Mouse (Mus musculus) liver, embryonic 13.5 days (tissue): ENCODE results near the gene Baz1b. TPM values are rescaled to one million over a fixed set of nuclear protein-coding genes. Genes with fewer than 3 reads are reported as not detected.

ENCODE experiments used
- ATAC-seq: fragments of 200-750 bp; cut with Nextera tagmentation; 2 replicates; pipeline ENCODE4 v1.8.0; 2017; ENCODE audit warnings: low read depth, mild to moderate bottlenecking, moderate number of reproducible peaks, moderate library complexity
- DNase-seq: peaks from one replicate; pipeline ENCODE4 v3.0.0; 2022
- H3K27ac ChIP-seq: fragments of 300-500 bp; sonication (generic); 2 replicates; pipeline ENCODE4 v1.5.1; 2015; ENCODE audit warnings: moderate library complexity, mild to moderate bottlenecking, inconsistent platforms
- H3K27me3 ChIP-seq: fragments of 300-500 bp; sonication (generic); 2 replicates; pipeline ENCODE4 v1.6.1; 2015; ENCODE audit warnings: mild to moderate bottlenecking, inconsistent platforms
- H3K36me3 ChIP-seq: fragments of 300-500 bp; sonication (generic); 2 replicates; pipeline ENCODE4 v1.6.1; 2015; ENCODE audit warnings: mild to moderate bottlenecking, inconsistent platforms
- H3K4me1 ChIP-seq: fragments of 300-500 bp; sonication (generic); replicated peaks from 2 replicates; pipeline ENCODE4 v1.6.1; 2015; ENCODE audit warnings: inconsistent platforms
- H3K4me2 ChIP-seq: fragments of 300-500 bp; sonication (generic); 2 replicates; pipeline ENCODE4 v1.6.1; 2015; ENCODE audit warnings: inconsistent platforms, mild to moderate bottlenecking, moderate library complexity
- H3K4me3 ChIP-seq: fragments of 300-500 bp; sonication (generic); replicated peaks from 2 replicates; pipeline ENCODE4 v1.5.1; 2015; ENCODE audit warnings: mild to moderate bottlenecking, inconsistent platforms
- H3K9ac ChIP-seq: fragments of 300-500 bp; sonication (generic); 2 replicates; pipeline ENCODE4 v1.6.1; 2015; ENCODE audit warnings: mild to moderate bottlenecking, inconsistent platforms
- H3K9me3 ChIP-seq: fragments of 300-500 bp; sonication (generic); replicated peaks from 2 replicates; pipeline ENCODE4 v1.6.1; 2016; ENCODE audit warnings: inconsistent platforms
- WGBS: fragments of 180-500 bp; shearing (Covaris S2); methylation state at CpG from one replicate; pipeline ENCODE4 v1.1.7; 2015; ENCODE audit not compliant: insufficient replicate concordance; 5-methylcytosine and 5-hydroxymethylcytosine counted together
- polyA plus RNA-seq: library from polyadenylated mRNA; unstranded; fragments of >200 nt; fragmentation: Nextera tagmentation; extraction: Ambion mirVana; gene quantifications from 2 replicates; pipeline ENCODE4 v1.2.1, GENCODE M21; 2015

The Baz1b gene
- polyA plus RNA-seq, 1 experiment from 2014 or later = 21.4 TPM

- no peaks in the 10 kb centered on the region for H3K9me3 ChIP-seq
- H3K27ac ChIP-seq = no peak overlapping the region
- no peak overlapping the region for H3K9ac ChIP-seq
- H3K4me2 ChIP-seq = no peak overlapping the region
- no peak overlapping the region for H3K4me3 ChIP-seq
- ATAC-seq = no peak
- 93% methylated on average over 8 of the region's 8 CpGs for WGBS
- peaks cover 6% of the 10 kb centered on the region; the same call in 1 of the 2 replicates for H3K4me1 ChIP-seq
- H3K36me3 ChIP-seq = peaks cover 51% of the 10 kb centered on the region
- no peaks in the 10 kb centered on the region for H3K27me3 ChIP-seq
- no peak for DNase-seq
These were observed 24.7 kb upstream of the Baz1b start for GRCm38 (mm10) chr5:135162361-135162760.

- Histone ChIP-seq H3K9ac (no peak overlapping the region), H3K4me1 (peaks cover 10% of the 10 kb centered on the region), H3K27ac (no peak overlapping the region), H3K27me3 (no peaks in the 10 kb centered on the region), H3K9me3 (no peaks in the 10 kb centered on the region), H3K4me2 (no peak overlapping the region), H3K4me3 (no peak overlapping the region), H3K36me3 (peaks cover 47% of the 10 kb centered on the region)
- no peak for ATAC-seq
- no peak for DNase-seq
- 78% methylated on average over 6 of the region's 6 CpGs for WGBS
These were observed 24.2 kb upstream of the Baz1b start for GRCm38 (mm10) chr5:135162821-135163220.

GRCm38 (mm10) chr5:135166909-135167308 lies 20.2 kb upstream of the Baz1b start:
- no peak overlapping the region for H3K4me2 ChIP-seq
- H3K27me3 ChIP-seq = no peaks in the 10 kb centered on the region
- H3K9me3 ChIP-seq = no peaks in the 10 kb centered on the region
- DNase-seq = no peak
- no peak overlapping the region for H3K4me3 ChIP-seq
- H3K36me3 ChIP-seq = peaks cover 22% of the 10 kb centered on the region
- H3K4me1 ChIP-seq = peaks cover 39% of the 10 kb centered on the region
- no peak overlapping the region for H3K9ac ChIP-seq
- 64% methylated on average over 4 of the region's 4 CpGs for WGBS
- no peak overlapping the region for H3K27ac ChIP-seq
- no peak for ATAC-seq

DNA sequence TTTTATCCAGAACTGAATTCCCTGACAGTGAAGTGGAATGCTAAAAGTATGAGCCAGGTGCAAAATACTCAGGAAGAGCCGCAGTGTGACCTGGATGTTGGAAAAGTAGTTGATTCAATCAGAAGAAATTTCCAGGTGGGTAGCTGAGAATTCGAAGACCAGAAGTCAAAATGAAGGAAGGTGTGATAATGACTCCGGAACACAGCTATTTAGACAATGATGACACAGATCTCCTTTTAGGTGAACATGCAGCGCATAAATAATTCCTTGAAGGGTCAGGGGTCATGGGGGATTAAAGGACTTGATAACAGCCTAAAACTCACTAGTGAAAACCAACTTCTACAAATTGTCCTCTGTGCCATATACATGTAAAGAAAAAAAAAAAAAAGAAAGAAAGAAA lies 19.6 kb upstream of the Baz1b start:
- peak overlapping the region; percentile 77 for H3K4me2 ChIP-seq
- H3K9me3 ChIP-seq = no peaks in the 10 kb centered on the region
- peak overlapping the region; percentile 95; the same call in 1 of the 2 replicates for H3K27ac ChIP-seq
- H3K9ac ChIP-seq = no peak overlapping the region
- DNase-seq (no peak), ATAC-seq (no peak)
- no peaks in the 10 kb centered on the region for H3K27me3 ChIP-seq
- H3K36me3 ChIP-seq = peaks cover 22% of the 10 kb centered on the region
- peaks cover 45% of the 10 kb centered on the region for H3K4me1 ChIP-seq
- peak overlapping the region; percentile 84; the same call in 1 of the 2 replicates for H3K4me3 ChIP-seq
- WGBS = 91% methylated on average over 4 of the region's 4 CpGs

DNA sequence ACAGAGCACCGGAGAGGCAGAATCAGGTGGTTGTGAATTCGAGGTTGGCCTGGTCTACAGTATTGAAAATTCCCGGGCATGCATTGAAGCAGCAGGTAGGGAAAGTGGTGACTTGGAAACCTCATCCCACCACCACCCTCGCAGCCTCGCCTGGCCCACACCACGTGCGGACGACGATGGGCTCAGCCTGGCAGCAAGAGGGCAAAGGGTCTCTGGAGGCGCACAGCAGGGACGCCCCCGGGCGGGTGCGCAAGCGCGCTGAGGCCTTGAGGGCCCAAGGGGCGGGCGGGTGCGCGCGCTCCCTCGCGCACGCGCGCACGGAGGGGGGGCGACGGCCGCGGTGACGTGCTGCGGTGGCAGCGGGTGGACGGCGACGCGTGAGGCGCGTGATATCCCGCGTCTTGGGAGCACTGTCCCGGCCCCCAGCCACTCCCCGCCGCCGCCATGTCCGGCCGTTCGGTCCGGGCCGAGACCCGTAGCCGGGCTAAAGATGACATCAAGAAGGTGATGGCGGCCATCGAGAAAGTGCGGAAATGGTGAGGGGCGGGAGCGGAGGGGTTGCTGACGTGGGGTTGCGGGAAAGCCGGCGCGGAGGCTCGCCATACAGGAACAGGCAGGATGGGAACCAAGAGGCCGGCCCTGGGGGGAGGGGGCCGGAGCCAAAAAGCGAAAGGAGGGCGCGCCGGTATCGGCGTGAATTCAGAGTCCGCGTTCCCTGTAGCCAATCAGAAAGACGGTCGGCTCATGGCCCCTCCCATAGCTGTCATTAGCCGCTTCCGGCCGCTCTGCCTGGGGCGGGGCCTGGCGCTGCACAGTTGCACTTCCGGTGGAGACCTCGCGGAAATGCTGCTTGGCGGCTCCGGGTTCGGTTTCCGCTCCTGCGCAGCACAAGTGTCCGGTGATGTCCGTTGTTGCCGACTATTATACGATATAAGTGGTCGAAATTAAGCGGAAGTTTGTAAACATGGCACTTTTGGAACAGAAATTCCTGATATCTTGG lies 18.7 kb upstream of the Baz1b start, which contains the start of gene Bcl7b:
Gene Bcl7b, plus strand, starts transcription at position 221 of the 1,000 bp plus-strand sequence.
- Histone ChIP-seq H3K27ac (peak within 1 kb of the TSS; percentile 95), H3K27me3 (no peaks in the 10 kb centered on the region), H3K4me3 (peak within 1 kb of the TSS; percentile 84), H3K9ac (peak within 1 kb of the TSS; percentile 91), H3K4me2 (peak within 1 kb of the TSS; percentile 77), H3K4me1 (peaks cover 42% of the 10 kb centered on the region), H3K9me3 (no peaks in the 10 kb centered on the region), H3K36me3 (peaks cover 30% of the 10 kb centered on the region)
- 2% methylated on average over 68 of the region's 95 CpGs for WGBS
- DNase-seq (peak; percentile 96), ATAC-seq (peak; percentile 95)

DNA sequence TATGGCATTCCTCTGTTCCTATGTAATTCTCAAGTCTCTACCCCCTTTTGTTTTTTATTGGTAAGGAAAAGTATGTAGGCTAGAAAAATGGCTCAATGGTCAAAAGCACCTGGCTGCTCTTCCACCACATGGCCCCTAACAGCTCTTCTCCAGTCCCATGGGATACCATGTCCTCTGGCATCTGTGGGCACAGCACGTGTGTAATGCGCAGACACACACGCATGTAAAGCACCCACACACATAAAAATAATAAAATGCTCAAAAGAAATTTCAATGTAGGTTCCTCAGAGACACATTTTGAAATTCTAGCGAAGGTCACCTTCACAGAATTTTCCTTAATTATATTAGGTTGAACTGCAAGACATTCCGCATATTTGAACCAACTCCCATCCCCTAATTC lies 17.6 kb upstream of the Baz1b start:
- DNase-seq (no peak), ATAC-seq (no peak)
- H3K4me1 ChIP-seq = peaks cover 42% of the 10 kb centered on the region
- 82% methylated on average over 5 of the region's 5 CpGs for WGBS
- H3K27ac ChIP-seq = peak overlapping the region; percentile 95
- peak overlapping the region; percentile 77 for H3K4me2 ChIP-seq
- peak overlapping the region; percentile 91 for H3K9ac ChIP-seq
- no peaks in the 10 kb centered on the region for H3K27me3 ChIP-seq
- peaks cover 41% of the 10 kb centered on the region for H3K36me3 ChIP-seq
- H3K4me3 ChIP-seq = peak overlapping the region; percentile 84
- no peaks in the 10 kb centered on the region for H3K9me3 ChIP-seq

DNA sequence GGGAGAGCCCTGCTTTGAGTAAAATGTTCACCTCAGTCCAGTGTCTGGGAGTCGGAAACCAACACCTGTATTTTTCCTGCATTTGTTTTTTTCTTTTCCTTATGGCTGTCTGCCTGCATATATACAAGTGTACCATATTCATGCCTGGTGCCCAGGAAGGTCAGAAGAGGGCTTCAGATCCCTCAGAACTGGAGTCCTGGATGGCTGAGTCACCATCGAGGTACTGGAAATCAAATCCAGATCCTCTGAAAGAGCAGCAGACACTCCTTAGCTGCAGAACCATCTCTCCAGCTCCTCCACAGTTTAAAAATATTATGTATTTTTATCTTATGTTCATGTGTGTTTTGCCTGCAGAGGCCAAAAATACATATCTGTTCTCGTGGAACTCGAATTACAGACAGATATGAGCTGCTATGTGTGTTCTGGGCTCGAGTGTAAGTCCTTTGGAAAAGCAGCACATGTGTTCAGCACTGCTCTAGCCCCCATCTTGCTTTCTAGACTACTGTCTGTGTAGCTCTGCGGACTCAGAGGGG lies 15.3 kb upstream of the Baz1b start:
- ATAC-seq (no peak), DNase-seq (no peak)
- Histone ChIP-seq H3K27me3 (no peaks in the 10 kb centered on the region), H3K4me3 (no peak overlapping the region), H3K36me3 (peaks cover 57% of the 10 kb centered on the region), H3K9ac (no peak overlapping the region), H3K4me2 (no peak overlapping the region), H3K9me3 (no peaks in the 10 kb centered on the region), H3K4me1 (peaks cover 42% of the 10 kb centered on the region), H3K27ac (no peak overlapping the region)
- 80% methylated on average over 6 of the region's 6 CpGs for WGBS

DNA sequence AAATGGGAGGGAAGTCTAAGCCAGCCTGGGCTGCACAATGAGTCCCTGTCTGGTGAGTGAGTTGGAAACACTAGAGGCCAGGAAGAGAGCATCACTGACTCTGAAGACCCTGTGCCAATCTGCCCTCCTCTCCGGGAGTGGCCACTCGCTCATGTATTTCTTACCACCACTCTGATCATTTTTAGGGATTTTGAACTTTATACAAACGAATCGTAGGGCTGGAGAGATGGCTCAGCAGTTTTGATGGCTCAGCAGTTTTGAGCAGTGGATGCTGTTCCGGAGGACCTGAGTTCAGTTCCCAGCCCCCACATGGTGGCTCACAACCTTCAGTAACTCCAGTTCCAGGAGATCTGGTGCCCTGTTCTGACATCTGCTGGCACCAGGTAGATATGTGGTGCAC lies 14.1 kb upstream of the Baz1b start:
- H3K4me2 ChIP-seq = no peak overlapping the region
- no peak overlapping the region for H3K9ac ChIP-seq
- H3K36me3 ChIP-seq = peaks cover 69% of the 10 kb centered on the region
- no peak overlapping the region for H3K4me3 ChIP-seq
- peaks cover 38% of the 10 kb centered on the region for H3K4me1 ChIP-seq
- WGBS = 90% methylated on average over 5 of the region's 5 CpGs
- no peaks in the 10 kb centered on the region for H3K27me3 ChIP-seq
- no peaks in the 10 kb centered on the region for H3K9me3 ChIP-seq
- ATAC-seq = no peak
- no peak for DNase-seq
- no peak overlapping the region for H3K27ac ChIP-seq

GRCm38 (mm10) chr5:135175086-135175485 lies 12.0 kb upstream of the Baz1b start:
- Histone ChIP-seq H3K4me2 (no peak overlapping the region), H3K36me3 (peaks cover 90% of the 10 kb centered on the region), H3K4me3 (no peak overlapping the region), H3K9me3 (no peaks in the 10 kb centered on the region), H3K27ac (no peak overlapping the region), H3K4me1 (peaks cover 26% of the 10 kb centered on the region), H3K9ac (no peak overlapping the region), H3K27me3 (no peaks in the 10 kb centered on the region)
- ATAC-seq = no peak
- DNase-seq = no peak

DNA sequence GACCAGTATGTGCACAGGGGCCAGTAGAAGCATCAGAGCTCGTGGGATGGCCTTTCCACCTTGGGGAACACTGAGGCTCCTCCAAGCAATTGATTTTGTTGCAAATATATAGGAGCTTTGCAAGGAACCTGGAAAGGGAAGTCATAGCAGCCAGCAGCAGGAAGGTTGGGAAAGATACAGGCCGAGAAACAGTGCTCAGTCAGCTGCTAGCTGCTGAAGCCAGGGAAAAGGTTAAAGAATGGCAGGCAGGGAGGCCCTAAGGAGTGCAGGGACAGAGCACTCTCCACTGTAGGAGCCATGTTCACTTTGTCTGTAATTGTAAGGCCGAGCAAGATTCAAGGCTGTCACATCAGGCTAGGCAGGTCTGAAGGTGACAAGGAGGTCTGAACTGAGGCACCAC lies 8.5 kb upstream of the Baz1b start:
- ATAC-seq (no peak), DNase-seq (no peak)
- Histone ChIP-seq H3K27me3 (no peaks in the 10 kb centered on the region), H3K9ac (no peak overlapping the region), H3K27ac (0 out of 2 replicates have a peak overlapping the region, but pooled peaks have one; percentile 36), H3K4me2 (no peak overlapping the region), H3K4me3 (no peak overlapping the region), H3K9me3 (no peaks in the 10 kb centered on the region), H3K36me3 (peaks cover 87% of the 10 kb centered on the region), H3K4me1 (peaks cover 10% of the 10 kb centered on the region)
- 68% methylated on average over 3 of the region's 3 CpGs for WGBS

GRCm38 (mm10) chr5:135178996-135179395 lies 8.1 kb upstream of the Baz1b start:
- H3K36me3 ChIP-seq = peaks cover 83% of the 10 kb centered on the region

More at GRCm38 (mm10) chr5:135178996-135179395, 8.1 kb upstream of the Baz1b start:
- no peak overlapping the region for H3K4me3 ChIP-seq
- DNase-seq (no peak), ATAC-seq (no peak)
- H3K27ac ChIP-seq = no peak overlapping the region
- H3K9ac ChIP-seq = no peak overlapping the region
- H3K27me3 ChIP-seq = no peaks in the 10 kb centered on the region
- H3K4me2 ChIP-seq = no peak overlapping the region
- H3K4me1 ChIP-seq = peaks cover 11% of the 10 kb centered on the region
- no peaks in the 10 kb centered on the region for H3K9me3 ChIP-seq
- 84% methylated on average over 4 of the region's 4 CpGs for WGBS
